Mouse (Mus musculus) neural tube, embryonic 13.5 days (tissue): Measurements from ENCODE around the gene T. TPM values are rescaled to one million over a fixed set of nuclear protein-coding genes. Genes with fewer than 3 reads are reported as not detected.
A peak's percentile ranks its signal among the peaks of the same experiment; 100 is the strongest.
"Not testable (repeated sequence)": the region's sequence is repeated elsewhere in the genome, so short reads cannot be mapped to it uniquely, and the experiment has no call there.

Source experiments
- ATAC-seq: fragments of 200-750 bp; cut with Nextera tagmentation; 2 replicates; pipeline ENCODE4 v1.8.0; 2017; ENCODE audit warnings: low read depth, mild to moderate bottlenecking, moderate TSS enrichment, moderate library complexity
- H3K27ac ChIP-seq: fragments of 300-500 bp; sonication (generic); replicated peaks from 2 replicates; pipeline ENCODE4 v1.5.1; 2015; ENCODE audit warnings: moderate library complexity, mild to moderate bottlenecking, inconsistent platforms
- H3K27me3 ChIP-seq: fragments of 300-500 bp; sonication (generic); 2 replicates; pipeline ENCODE4 v1.6.1; 2015; ENCODE audit warnings: mild to moderate bottlenecking, inconsistent platforms
- H3K36me3 ChIP-seq: fragments of 300-500 bp; sonication (generic); 2 replicates; pipeline ENCODE4 v1.6.1; 2015; ENCODE audit warnings: mild to moderate bottlenecking, inconsistent platforms
- H3K4me1 ChIP-seq: fragments of 300-500 bp; sonication (generic); replicated peaks from 2 replicates; pipeline ENCODE4 v1.6.1; 2015; ENCODE audit warnings: inconsistent platforms
- H3K4me2 ChIP-seq: fragments of 300-500 bp; sonication (generic); 2 replicates; pipeline ENCODE4 v1.6.1; 2015; ENCODE audit warnings: inconsistent platforms, mild to moderate bottlenecking, moderate library complexity
- H3K4me3 ChIP-seq: fragments of 300-500 bp; sonication (generic); 2 replicates; pipeline ENCODE4 v1.5.1; 2015; ENCODE audit warnings: mild to moderate bottlenecking, inconsistent platforms
- H3K9ac ChIP-seq: fragments of 300-500 bp; sonication (generic); 2 replicates; pipeline ENCODE4 v1.6.1; 2015; ENCODE audit warnings: moderate library complexity, mild to moderate bottlenecking, inconsistent platforms
- H3K9me3 ChIP-seq: fragments of 300-500 bp; sonication (generic); 2 replicates; pipeline ENCODE4 v1.6.1; 2016; ENCODE audit warnings: inconsistent platforms
- WGBS: fragments of 180-500 bp; shearing (Covaris S2); methylation state at CpG from one replicate; pipeline ENCODE4 v1.1.7; 2015; 5-methylcytosine and 5-hydroxymethylcytosine counted together
- polyA plus RNA-seq: library from polyadenylated mRNA; unstranded; fragments of >200 nt; fragmentation: Nextera tagmentation; extraction: Ambion mirVana; gene quantifications from 2 replicates; pipeline ENCODE4 v1.2.1, GENCODE M21; 2015

Gene T
- 0.47 and 1.4 TPM in 2 replicates for polyA plus RNA-seq

GRCm38 (mm10) chr17:8433978-8434960, at the start of gene T:
TSS of gene T (plus strand) at chr17:8434423.
- WGBS: under 1% methylated on average over 63 of the region's 65 CpGs

GRCm38 (mm10) chr17:8385441-8385840, 48.8 kb upstream of the T start:
- H3K36me3 ChIP-seq: no peaks in the 10 kb centered on the region
- no peak for ATAC-seq
- no peak overlapping the region for H3K4me2 ChIP-seq
- H3K27ac ChIP-seq: no peak overlapping the region
- WGBS: 96% methylated on average over 2 of the region's 2 CpGs
- no peak overlapping the region for H3K9ac ChIP-seq
- H3K4me3 ChIP-seq: no peak overlapping the region
- H3K9me3 ChIP-seq: no peaks in the 10 kb centered on the region
- H3K4me1 ChIP-seq: peaks cover 18% of the 10 kb centered on the region
- peaks cover 32% of the 10 kb centered on the region for H3K27me3 ChIP-seq

More at GRCm38 (mm10) chr17:8433978-8434960, at the start of gene T:
- Histone ChIP-seq H3K27ac (no peak within 1 kb of the TSS), H3K36me3 (no peaks in the 10 kb centered on the region), H3K4me3 (peak within 1 kb of the TSS; percentile 24), H3K9ac (no peak within 1 kb of the TSS), H3K4me1 (peaks cover 25% of the 10 kb centered on the region), H3K9me3 (no peaks in the 10 kb centered on the region), H3K27me3 (peaks cover 100% of the 10 kb centered on the region), H3K4me2 (peak within 1 kb of the TSS; percentile 41)
- ATAC-seq: no peak

GRCm38 (mm10) chr17:8388463-8388862, 45.8 kb upstream of the T start:
- no peak overlapping the region for H3K27ac ChIP-seq
- H3K27me3 ChIP-seq: peaks cover 52% of the 10 kb centered on the region
- peaks cover 18% of the 10 kb centered on the region for H3K4me1 ChIP-seq
- H3K4me3 ChIP-seq: peak overlapping the region; percentile 36
- WGBS: 1% methylated on average over 13 of the region's 13 CpGs
- H3K9ac ChIP-seq: peak overlapping the region; percentile 35; the same call in 1 of the 2 replicates
- no peaks in the 10 kb centered on the region for H3K36me3 ChIP-seq
- ATAC-seq: peak; percentile 76
- peak overlapping the region; percentile 55 for H3K4me2 ChIP-seq
- no peaks in the 10 kb centered on the region for H3K9me3 ChIP-seq

DNA sequence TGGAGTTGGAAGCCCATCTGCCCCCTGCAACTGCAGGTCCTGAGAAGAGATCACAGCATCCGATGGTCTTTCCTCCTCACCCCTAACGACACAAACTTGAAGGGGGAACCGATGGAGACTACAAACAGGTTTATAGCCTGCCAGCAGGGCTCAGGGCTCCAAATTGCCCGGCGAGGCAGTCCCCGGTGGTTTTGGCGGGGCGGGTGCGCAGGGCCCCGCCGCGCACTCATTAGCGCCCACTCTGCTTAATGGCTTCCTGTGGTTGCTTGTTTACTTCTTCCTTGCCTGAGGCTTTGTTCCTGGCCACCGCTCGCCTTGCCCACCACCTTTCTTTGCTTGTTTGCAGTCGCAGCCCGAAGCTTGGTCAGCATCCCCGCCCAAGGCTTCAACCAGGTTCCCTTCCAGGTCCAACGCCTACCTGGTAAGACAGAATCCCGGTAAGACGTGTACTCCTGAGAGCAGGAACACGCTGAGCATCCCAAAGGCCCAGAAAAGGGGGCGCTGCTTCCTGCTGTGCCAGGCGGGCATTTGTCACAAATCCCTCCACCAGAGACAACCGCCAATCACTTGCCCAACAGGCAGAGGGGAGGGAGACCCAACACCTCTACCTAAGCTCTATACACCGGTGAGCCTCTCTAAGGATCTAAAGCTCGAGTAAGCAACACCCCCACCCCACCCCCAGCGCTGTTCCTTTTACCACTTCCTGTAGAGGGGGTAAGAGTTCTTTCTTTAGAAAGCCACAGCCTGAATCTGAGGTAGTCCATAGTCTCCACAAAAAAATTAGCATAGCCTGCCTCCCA, 45.0 kb upstream of the T start:
- Histone ChIP-seq H3K27ac (0 out of 2 replicates have a peak overlapping the region, but pooled peaks have one; percentile 0), H3K27me3 (peaks cover 52% of the 10 kb centered on the region)

DNA sequence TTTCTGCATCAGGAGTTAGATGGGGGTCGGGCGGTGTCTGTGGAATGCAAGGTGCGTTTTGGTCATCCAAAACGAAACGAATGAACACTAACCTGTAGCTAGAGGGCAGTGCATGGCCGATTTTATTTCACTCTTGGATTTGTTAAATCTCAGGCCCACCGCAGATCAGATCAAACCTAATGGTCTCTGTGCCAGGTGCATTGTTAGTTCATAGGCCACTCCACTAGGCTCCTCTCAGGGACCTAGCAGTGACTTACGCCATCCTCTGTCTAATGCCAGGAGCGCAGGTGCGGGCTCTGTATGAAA, 44.5 kb upstream of the T start:
- H3K27me3 ChIP-seq: peaks cover 52% of the 10 kb centered on the region
- 5% methylated on average over 10 of the region's 10 CpGs for WGBS
- no peak for ATAC-seq
- H3K27ac ChIP-seq: no peak overlapping the region
- H3K4me3 ChIP-seq: peak overlapping the region; percentile 36
- peak overlapping the region; percentile 35; the same call in 1 of the 2 replicates for H3K9ac ChIP-seq
- H3K4me2 ChIP-seq: peak overlapping the region; percentile 55
- no peaks in the 10 kb centered on the region for H3K9me3 ChIP-seq
- H3K4me1 ChIP-seq: peaks cover 18% of the 10 kb centered on the region
- no peaks in the 10 kb centered on the region for H3K36me3 ChIP-seq

More for the DNA sequence above, 45.0 kb upstream of the T start:
- Histone ChIP-seq H3K4me2 (peak overlapping the region; percentile 55), H3K4me3 (peak overlapping the region; percentile 36), H3K9ac (peak overlapping the region; percentile 35), H3K4me1 (peaks cover 18% of the 10 kb centered on the region), H3K36me3 (no peaks in the 10 kb centered on the region), H3K9me3 (no peaks in the 10 kb centered on the region)
- ATAC-seq: peak; percentile 57
- WGBS: under 1% methylated on average over 28 of the region's 28 CpGs

GRCm38 (mm10) chr17:8390487-8390886, 43.7 kb upstream of the T start:
- H3K4me2 ChIP-seq: no peak overlapping the region
- H3K4me3 ChIP-seq: no peak overlapping the region
- no peaks in the 10 kb centered on the region for H3K36me3 ChIP-seq
- no peak overlapping the region for H3K27ac ChIP-seq
- peaks cover 52% of the 10 kb centered on the region for H3K27me3 ChIP-seq
- H3K9me3 ChIP-seq: no peaks in the 10 kb centered on the region
- no peak overlapping the region for H3K9ac ChIP-seq
- 50% methylated on average over 4 of the region's 4 CpGs for WGBS
- peaks cover 18% of the 10 kb centered on the region for H3K4me1 ChIP-seq
- no peak for ATAC-seq

DNA sequence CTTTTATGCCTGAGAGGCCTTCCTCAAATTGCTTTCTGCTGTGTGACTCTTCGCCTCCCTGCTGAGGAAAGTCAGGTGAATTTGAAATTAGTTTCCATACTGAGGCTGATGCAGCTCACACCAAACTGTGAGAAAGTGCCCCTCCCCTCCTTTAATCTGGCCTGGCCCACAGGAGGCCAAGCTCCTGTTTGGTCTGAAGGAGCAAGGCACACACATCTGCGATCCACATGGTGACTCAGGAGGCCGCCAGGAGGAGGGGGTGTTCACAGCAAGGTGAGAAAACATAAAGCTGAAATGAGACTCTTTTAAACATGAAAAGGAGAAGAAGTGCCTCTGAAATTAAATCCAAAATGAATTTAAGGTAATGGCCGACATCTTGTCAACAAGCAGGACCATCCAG, 37.9 kb upstream of the T start:
- peaks cover 11% of the 10 kb centered on the region for H3K27me3 ChIP-seq
- H3K4me2 ChIP-seq: no peak overlapping the region
- H3K36me3 ChIP-seq: no peaks in the 10 kb centered on the region
- no peak overlapping the region for H3K9ac ChIP-seq
- no peaks in the 10 kb centered on the region for H3K9me3 ChIP-seq
- H3K4me1 ChIP-seq: no peaks in the 10 kb centered on the region
- 59% methylated on average over 4 of the region's 4 CpGs for WGBS
- H3K27ac ChIP-seq: no peak overlapping the region
- H3K4me3 ChIP-seq: no peak overlapping the region
- no peak for ATAC-seq

- Histone ChIP-seq H3K27ac (no peak overlapping the region), H3K36me3 (no peaks in the 10 kb centered on the region), H3K9ac (no peak overlapping the region), H3K4me2 (no peak overlapping the region), H3K4me3 (no peak overlapping the region), H3K9me3 (no peaks in the 10 kb centered on the region), H3K4me1 (no peaks in the 10 kb centered on the region), H3K27me3 (peaks cover 2% of the 10 kb centered on the region; the same call in 1 of the 2 replicates)
- whole genome bisulfite sequencing: 62% methylated on average over 2 of the region's 2 CpGs
- no peak for ATAC-seq
These were observed 36.3 kb upstream of the T start for GRCm38 (mm10) chr17:8397946-8398345.

- peaks cover 16% of the 10 kb centered on the region for H3K4me1 ChIP-seq
- not testable (repeated sequence) for ATAC-seq, H3K27me3 ChIP-seq, H3K27ac ChIP-seq, H3K36me3 ChIP-seq, H3K4me2 ChIP-seq, H3K9me3 ChIP-seq, H3K4me3 ChIP-seq, H3K9ac ChIP-seq
- WGBS: 55% methylated on average over 8 of the region's 8 CpGs
These were observed 30.3 kb upstream of the T start for GRCm38 (mm10) chr17:8403932-8404331.

DNA sequence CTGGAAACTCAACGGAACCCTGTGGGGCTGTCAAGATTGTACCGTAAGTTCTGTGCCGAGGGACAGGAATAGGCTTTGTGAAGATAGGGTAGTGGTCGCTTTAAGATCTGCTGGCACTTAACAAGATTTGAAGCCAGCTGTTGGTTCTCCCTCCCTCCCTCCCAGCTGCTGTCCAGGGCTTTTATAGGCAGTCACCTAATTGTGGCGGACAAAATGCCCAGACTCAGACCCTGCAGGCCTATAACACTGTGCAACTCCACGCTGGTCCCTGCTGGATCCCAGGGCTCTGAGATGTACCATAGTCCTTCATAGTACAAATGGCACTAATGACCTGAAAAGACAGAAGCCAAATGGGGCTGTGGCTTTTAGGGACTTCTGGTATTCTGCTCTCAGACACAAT, 27.9 kb upstream of the T start:
- Histone ChIP-seq H3K27me3 (no peaks in the 10 kb centered on the region; the same call in 1 of the 2 replicates), H3K9me3 (no peaks in the 10 kb centered on the region), H3K4me3 (no peak overlapping the region), H3K4me1 (peaks cover 19% of the 10 kb centered on the region), H3K36me3 (no peaks in the 10 kb centered on the region), H3K9ac (no peak overlapping the region), H3K27ac (no peak overlapping the region), H3K4me2 (no peak overlapping the region)
- WGBS: 7% methylated on average over 6 of the region's 6 CpGs
- no peak for ATAC-seq

DNA sequence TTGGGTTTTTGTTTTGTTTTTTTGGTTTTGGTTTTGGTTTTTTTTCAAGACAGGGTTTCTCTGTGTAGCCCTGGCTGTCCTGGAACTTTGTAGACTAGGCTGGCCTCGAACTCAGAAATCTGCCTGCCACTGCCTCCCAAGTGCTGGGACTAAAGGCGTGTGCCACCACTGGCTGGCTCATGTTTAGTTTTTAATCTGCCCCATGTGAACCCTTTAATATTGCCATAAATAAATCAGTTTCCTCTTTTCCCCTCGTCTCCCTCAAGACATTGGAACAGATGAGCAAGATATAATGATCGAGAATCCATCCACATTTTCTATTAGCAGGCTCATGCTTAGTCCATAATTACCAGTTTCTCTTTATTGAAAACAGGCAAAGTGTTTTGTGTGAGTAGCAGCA, 26.2 kb upstream of the T start:
- not testable (repeated sequence) for H3K4me2 ChIP-seq, H3K9ac ChIP-seq, H3K4me3 ChIP-seq, H3K27me3 ChIP-seq, ATAC-seq, H3K36me3 ChIP-seq, H3K9me3 ChIP-seq, H3K27ac ChIP-seq
- WGBS: 60% methylated on average over 4 of the region's 4 CpGs
- H3K4me1 ChIP-seq: peaks cover 19% of the 10 kb centered on the region
